Mouse (Mus musculus) liver, embryonic 12.5 days (tissue): ENCODE measurements at regions not wholly inside any gene's neighbourhood (a gene's known extent, or its start where the extent isn't known, plus 50 kb on each side); places are given as distances from the start of the nearest gene placed in this dataset. TPM values are rescaled to one million over a fixed set of nuclear protein-coding genes. Genes with fewer than 3 reads are reported as not detected.

Source experiments
- ATAC-seq: fragments of 200-750 bp; cut with Nextera tagmentation; 2 replicates; pipeline ENCODE4 v1.8.0; 2017; ENCODE audit warnings: moderate number of reproducible peaks, mild to moderate bottlenecking, moderate library complexity
- H3K27ac ChIP-seq: fragments of 300-500 bp; sonication (generic); 2 replicates; pipeline ENCODE4 v1.5.1; 2016; ENCODE audit warnings: mild to moderate bottlenecking
- H3K27me3 ChIP-seq: fragments of 300-500 bp; sonication (generic); replicated peaks from 2 replicates; pipeline ENCODE4 v1.6.1; 2016; ENCODE audit warnings: mild to moderate bottlenecking, moderate library complexity
- H3K36me3 ChIP-seq: fragments of 300-500 bp; sonication (generic); 2 replicates; pipeline ENCODE4 v1.6.1; 2016; ENCODE audit warnings: mild to moderate bottlenecking, moderate library complexity
- H3K4me1 ChIP-seq: fragments of 300-500 bp; sonication (generic); 2 replicates; pipeline ENCODE4 v1.6.1; 2016
- H3K4me2 ChIP-seq: fragments of 300-500 bp; sonication (generic); 2 replicates; pipeline ENCODE4 v1.6.1; 2016; ENCODE audit warnings: mild to moderate bottlenecking, moderate library complexity
- H3K4me3 ChIP-seq: fragments of 300-500 bp; sonication (generic); 2 replicates; pipeline ENCODE4 v1.5.1; 2016; ENCODE audit warnings: mild to moderate bottlenecking, moderate library complexity
- H3K9ac ChIP-seq: fragments of 300-500 bp; sonication (generic); 2 replicates; pipeline ENCODE4 v1.6.1; 2016; ENCODE audit warnings: mild to moderate bottlenecking, moderate library complexity
- H3K9me3 ChIP-seq: fragments of 300-500 bp; sonication (generic); replicated peaks from 2 replicates; pipeline ENCODE4 v1.6.1; 2016; ENCODE audit warnings: mild to moderate bottlenecking, moderate library complexity
- WGBS: fragments of 180-500 bp; shearing (Covaris S2); methylation state at CpG from one replicate; pipeline ENCODE4 v1.1.7; 2016; ENCODE audit not compliant: insufficient replicate concordance; 5-methylcytosine and 5-hydroxymethylcytosine counted together
- microRNA-seq: library from miRNA; unstranded; fragments of <30 nt; microRNA quantifications from one replicate; pipeline ENCODE4, GENCODE M21; 2017

DNA sequence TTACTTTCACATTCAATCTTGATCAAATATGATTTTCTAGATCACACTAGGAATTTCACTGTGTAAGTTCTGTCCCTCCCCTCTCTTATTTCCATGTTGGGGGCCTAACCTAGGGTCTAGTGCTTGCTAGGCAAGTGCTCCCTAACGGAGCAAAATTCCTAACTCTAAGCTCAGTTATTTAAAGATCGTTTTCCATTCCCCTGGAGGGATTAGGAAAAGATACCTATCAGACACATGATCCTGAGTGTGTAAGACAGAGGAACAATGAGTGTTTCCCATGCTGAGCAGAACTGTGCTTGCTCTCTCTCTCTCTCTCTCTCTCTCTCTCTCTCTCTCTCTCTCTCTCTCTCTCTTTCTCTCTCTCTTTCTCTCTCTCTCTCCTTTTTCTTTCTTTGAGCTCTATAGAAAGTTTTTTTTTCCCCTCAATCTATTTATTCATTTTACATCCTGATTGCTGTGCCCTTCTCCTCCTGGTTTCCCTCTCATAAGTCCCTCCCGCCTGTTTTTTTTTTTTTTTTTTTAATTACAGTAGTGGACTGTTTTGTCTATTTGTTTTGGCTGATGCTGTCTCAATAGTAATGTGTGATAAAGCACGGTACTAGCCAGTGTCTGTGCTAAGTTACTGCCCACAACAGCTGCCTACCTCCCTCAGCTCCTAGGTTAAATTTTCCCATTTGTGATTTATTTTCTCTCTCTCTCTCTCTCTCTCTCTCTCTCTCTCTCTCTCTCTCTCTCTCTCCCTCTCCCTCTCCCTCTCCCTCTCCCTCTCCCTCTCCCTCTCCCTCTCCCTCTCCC lies 69.5 kb upstream of the Pbx1 start:
- Histone ChIP-seq H3K4me1 (no peaks in the 10 kb centered on the region), H3K9me3 (no peaks in the 10 kb centered on the region), H3K4me3 (no peak overlapping the region), H3K4me2 (no peak overlapping the region), H3K27ac (no peak overlapping the region), H3K27me3 (no peaks in the 10 kb centered on the region), H3K36me3 (no peaks in the 10 kb centered on the region), H3K9ac (no peak overlapping the region)
- ATAC-seq: no peak
- 26% methylated on average over 3 of the region's 4 CpGs for WGBS

DNA sequence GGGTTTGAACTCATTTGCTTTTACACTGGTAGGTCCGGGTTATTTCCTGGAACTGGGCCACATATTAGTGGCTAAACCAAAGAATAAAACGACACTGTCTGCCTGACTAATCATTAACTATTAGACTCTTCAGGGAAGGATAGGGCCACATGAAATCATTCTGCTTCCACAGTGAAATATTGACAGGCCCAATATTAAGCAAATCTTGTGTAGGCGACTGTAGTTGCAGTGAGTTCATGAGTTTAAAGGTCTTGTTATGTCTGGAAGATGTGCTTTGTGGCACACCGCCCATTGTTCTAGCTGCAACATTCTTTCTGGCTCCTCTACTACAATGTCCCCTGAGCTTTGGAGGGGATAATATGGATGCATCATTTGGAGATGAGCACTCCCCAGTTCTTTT lies 65.7 kb upstream of the Pbx1 start:
- H3K4me1 ChIP-seq: no peaks in the 10 kb centered on the region
- no peak overlapping the region for H3K27ac ChIP-seq
- no peaks in the 10 kb centered on the region for H3K9me3 ChIP-seq
- H3K36me3 ChIP-seq: no peaks in the 10 kb centered on the region
- H3K4me2 ChIP-seq: no peak overlapping the region
- 61% methylated on average over 4 of the region's 4 CpGs for WGBS
- ATAC-seq: no peak
- no peaks in the 10 kb centered on the region for H3K27me3 ChIP-seq
- no peak overlapping the region for H3K9ac ChIP-seq
- no peak overlapping the region for H3K4me3 ChIP-seq

DNA sequence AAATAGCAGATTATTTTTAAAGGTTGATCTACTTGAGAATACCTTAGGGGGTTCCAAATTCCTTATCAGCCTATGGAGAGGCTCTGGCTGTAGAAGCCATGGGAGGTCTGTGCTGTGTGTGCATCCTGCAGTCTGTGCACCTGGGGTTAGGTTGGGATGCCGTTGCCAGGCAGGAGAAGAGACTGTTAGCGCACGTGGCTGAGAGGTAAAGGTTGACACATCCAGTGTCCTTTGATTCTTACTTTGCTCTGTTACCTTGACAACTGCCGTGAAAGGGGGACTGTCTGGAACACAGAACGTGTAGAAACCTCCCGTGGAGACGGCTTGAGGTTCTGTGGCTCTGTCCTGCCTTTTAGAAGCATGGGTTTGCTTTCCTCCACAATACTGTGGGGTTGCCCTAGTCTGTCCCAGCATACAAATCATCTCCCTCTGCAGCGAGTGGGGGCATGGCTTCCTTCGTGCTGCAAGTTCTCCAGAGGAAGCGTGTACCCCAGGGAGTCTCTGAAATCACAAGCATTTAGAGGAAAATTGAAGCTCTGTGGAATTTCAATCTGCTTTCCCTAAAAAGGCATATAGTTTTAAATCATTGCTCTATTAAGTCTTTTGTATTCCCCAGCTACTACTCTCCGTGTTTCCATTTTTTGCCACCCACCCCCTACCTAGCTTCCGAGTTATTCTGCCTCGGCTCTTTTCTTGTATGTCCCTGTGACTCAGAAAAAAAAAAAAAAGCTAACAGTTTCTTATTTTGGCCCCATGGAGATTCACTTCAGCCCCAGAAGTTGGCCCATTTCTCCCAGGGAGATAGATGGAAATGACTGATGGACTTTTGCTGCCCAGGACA lies 63.8 kb upstream of the Pbx1 start:
- Histone ChIP-seq H3K36me3 (no peaks in the 10 kb centered on the region), H3K9ac (no peak overlapping the region), H3K4me2 (no peak overlapping the region), H3K27me3 (no peaks in the 10 kb centered on the region), H3K27ac (no peak overlapping the region), H3K9me3 (no peaks in the 10 kb centered on the region), H3K4me1 (no peaks in the 10 kb centered on the region), H3K4me3 (no peak overlapping the region)
- no peak for ATAC-seq
- 62% methylated on average over 13 of the region's 13 CpGs for WGBS

DNA sequence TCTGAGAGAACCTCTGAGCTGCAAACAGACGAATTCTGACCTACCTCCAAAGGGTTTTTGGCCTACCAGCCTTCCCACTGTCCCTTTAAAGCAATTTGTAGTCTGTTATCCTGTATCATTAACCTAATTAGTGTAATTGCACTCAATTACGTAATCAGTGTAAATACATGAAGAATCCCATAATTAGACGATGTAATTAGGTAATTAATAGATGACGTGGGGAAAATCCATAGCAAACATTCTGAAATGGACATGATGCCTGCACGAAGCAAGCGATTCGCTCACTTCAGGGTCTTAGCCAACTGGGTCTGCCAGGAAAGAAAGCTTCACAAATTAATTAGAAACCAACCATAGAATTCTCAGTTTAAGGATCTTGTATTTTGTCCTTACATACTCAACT lies 55.4 kb upstream of the Pbx1 start:
- no peaks in the 10 kb centered on the region for H3K36me3 ChIP-seq
- ATAC-seq: no peak
- 64% methylated on average over 7 of the region's 7 CpGs for WGBS

DNA sequence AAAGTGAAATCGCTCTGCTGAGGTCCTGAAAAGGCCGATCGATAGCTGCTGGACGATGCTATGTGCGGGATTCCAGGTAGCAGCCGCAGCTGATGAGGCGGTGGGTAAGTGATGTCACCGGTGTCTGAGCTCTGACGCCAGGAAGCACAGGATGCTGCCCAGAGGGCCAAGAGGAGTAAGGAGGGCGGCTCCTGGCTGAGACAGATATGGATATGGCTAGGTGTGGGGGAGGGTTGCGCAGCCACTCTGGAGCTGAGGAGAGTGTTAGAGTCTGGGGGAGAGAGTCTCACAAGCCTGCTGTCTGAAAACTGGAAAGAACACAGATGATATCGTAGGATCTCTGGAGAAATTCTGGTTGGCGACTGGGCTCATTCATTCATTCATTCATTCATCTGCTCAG lies 51.6 kb upstream of the Pbx1 start:
- no peak for ATAC-seq

More for the DNA sequence above, 55.4 kb upstream of the Pbx1 start:
- Histone ChIP-seq H3K9ac (no peak overlapping the region), H3K4me1 (no peaks in the 10 kb centered on the region), H3K27ac (no peak overlapping the region), H3K27me3 (no peaks in the 10 kb centered on the region), H3K4me2 (no peak overlapping the region), H3K4me3 (no peak overlapping the region), H3K9me3 (no peaks in the 10 kb centered on the region)

More for the DNA sequence above, 51.6 kb upstream of the Pbx1 start:
- Histone ChIP-seq H3K4me2 (no peak overlapping the region), H3K9me3 (no peaks in the 10 kb centered on the region), H3K27ac (no peak overlapping the region), H3K27me3 (no peaks in the 10 kb centered on the region), H3K9ac (no peak overlapping the region), H3K36me3 (no peaks in the 10 kb centered on the region), H3K4me3 (no peak overlapping the region), H3K4me1 (no peaks in the 10 kb centered on the region)
- 61% methylated on average over 13 of the region's 13 CpGs for WGBS

Small RNA genes in the stretch of these regions (microRNA-seq; reads per million reads assigned to microRNA genes)
- not detected for gene Mir6348
- not detected for gene Mir6354
